Mouse (Mus musculus) regulatory T cell (primary cell): ENCODE data around the gene Apeh.

Source experiments
- in situ Hi-C: fragments of 300-600 bp; cut with MboI, MseI; formaldehyde crosslinking; loops from one replicate; pipeline ENCODE4 v1.15.1; 2025; ENCODE audit warnings: high pct_unique_total_duplicates

The Apeh gene

DNA sequence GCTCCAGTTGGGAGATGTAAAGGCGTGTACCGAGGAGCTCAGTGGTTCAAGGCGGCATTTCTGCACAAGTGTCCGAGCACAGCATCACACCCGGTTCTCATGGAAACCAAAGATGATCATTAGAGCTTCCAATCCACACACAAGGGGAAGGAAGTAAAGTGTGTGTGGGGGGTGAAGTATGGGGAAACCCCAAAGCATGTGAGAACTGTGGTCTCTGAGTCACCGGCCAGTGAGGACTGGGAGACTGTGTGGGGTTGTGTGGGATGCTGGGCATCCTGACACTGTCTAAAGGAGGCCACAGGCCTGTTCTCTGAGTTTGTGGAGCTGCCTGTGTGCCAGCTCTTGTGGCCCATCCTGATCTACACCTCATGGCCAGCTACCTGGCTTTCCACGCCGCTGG is 26.3 kb upstream of the Apeh start:
- in situ Hi-C loops = no loop called here

GRCm38 (mm10) chr9:108119891-108120411 is 25.5 kb upstream of the Apeh start:
- in situ Hi-C loops = no loop called here

DNA sequence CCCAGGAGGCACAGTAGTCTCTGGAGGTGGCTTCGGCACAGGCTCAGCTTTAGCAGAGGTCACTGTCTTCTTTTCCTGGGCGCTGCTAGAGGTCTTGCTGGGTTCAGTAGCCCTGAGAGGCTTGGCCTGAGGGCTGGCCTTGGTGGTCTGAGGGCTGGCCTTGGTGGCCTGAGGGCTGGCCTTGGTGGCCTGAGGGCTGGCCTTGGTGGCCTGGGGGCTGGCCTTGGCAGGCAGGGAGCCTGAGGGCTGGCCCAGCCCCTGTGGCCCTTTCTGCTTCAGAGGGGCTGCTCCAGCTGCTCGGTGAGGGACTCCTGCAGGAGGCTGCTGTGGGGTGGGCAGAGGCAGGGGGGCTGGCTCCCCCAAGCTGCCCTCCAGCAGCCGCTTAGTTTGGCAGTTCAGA is 22.7 kb upstream of the Apeh start:
- in situ Hi-C loops = no loop called here

DNA sequence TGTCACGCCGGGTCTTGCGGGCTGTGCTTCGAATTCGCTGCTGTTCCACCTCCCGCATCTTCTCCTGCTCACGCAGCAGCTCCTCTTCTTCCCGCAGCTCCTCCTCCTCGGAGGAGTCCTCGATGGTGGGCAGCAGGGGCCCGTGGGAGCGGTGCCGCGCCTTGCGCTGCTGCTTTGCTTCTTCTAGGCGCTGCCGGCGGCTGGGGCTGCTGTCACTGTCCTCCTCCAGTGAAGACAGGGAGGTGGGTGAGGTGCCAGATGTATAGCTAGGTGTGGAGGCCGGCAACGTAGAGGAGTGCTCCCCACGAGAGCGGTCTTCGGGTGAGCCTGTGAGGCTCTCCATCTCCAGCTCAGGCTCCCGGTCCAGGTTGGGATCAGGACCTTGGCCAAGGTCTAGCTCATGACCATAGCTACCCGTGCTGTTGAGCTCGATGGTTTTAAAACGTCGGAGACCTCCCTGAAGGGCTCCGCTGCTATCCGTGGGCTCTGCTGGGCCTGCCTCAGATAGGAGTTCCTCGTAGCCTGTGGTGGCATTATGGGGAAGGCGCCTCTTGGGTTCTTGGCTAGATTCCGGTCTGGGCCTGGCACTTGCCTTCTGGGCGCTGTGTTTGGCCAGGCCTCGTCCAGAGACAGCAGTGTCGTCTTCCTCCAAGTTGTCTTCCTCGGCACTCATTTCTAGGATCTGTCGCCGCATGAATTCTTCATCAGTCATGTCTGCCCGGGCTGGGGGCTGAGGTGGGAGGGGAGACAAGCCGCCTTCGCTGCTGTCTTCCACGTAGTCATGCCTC is 21.1 kb upstream of the Apeh start:
- in situ Hi-C loops = no loop called here

GRCm38 (mm10) chr9:108112719-108113340 is 18.4 kb upstream of the Apeh start:
- in situ Hi-C loops = no loop called here

GRCm38 (mm10) chr9:108111593-108112121 is 17.3 kb upstream of the Apeh start:
- in situ Hi-C loops = no loop called here

DNA sequence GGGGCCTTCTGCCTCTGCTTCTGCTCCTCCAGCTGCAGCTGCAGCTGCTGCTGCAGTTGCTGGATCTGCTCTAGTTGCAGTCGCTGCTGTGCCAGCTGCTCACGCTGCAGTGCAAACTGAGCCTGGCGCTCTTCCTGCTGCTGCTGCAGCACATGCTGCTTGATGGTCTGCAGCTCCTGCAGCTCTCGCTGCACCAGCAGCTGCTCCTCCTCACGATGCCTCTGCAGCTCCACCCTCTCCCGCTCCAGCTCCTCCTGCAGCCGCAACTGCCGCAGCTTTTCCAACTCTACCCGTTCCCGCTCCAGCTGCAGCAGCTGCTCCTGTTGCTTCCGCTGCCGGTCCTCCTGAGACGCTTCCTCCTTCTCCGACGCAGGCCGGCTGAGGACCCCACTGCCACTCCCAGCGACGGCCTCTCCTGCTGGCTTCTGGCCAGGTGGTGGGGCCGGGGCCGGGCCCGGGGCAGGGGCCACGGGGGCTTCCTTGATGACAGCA is 16.7 kb upstream of the Apeh start:
- in situ Hi-C loops = no loop called here

- in situ Hi-C loops = no loop called here
Observed at GRCm38 (mm10) chr9:108110160-108110559, 15.8 kb upstream of the Apeh start.

DNA sequence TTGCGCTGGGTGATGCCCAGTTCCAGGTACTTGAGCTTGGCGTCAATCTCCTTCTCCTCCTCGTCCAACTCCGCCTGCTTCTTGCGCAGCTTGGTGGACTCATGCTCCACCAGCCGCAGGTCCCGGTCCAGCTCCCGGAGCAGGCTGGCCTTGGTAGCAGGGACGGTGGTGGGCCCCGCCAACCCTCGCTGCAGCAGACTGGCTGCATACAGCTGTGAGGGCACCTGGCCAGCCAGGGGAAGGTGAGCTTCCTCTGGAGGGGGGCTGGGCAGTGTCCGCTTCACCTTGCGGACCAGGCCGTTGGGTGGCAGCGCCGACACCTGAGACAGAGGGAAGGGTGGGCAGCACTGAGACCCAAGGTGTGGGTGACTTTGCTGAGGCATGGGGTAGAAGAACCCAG is 13.5 kb upstream of the Apeh start:
- in situ Hi-C loops = no loop called here

DNA sequence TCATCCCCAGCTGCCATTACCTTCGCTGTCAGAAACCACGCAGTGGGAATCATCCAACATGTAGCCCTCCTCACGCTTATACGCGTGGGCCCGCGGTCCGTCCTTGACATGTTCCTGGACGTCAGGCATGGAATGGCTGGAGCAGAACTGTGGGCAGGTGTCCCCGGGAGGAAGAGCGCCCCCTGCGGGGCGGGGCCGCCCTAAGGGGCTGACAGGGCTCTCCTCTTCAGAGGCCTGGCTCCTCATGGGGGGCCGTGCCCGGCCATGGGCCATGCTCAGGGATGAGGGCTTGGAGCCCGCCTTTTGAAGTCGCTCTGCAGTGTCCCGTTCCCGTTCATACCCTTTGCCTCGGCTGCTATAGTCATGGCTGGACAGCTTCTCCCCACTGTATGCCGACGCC is 11.7 kb upstream of the Apeh start:
- in situ Hi-C loops = no loop called here

DNA sequence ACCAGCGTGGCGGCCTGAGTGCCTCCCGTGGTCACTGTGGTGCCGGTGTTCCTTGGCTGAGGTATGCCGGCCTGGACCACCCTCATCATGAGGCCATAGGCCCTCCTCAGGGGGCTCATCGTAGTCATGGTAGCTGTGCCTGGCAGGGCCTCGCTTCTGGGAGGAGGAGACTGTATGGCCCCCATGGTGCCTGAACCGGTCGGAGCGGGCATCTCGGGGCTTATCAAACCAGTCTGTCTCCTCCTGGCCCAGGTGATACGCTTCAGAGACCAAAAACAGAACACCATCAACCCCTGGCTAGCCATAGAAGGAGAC is 11.1 kb upstream of the Apeh start:
- in situ Hi-C loops = no loop called here

DNA sequence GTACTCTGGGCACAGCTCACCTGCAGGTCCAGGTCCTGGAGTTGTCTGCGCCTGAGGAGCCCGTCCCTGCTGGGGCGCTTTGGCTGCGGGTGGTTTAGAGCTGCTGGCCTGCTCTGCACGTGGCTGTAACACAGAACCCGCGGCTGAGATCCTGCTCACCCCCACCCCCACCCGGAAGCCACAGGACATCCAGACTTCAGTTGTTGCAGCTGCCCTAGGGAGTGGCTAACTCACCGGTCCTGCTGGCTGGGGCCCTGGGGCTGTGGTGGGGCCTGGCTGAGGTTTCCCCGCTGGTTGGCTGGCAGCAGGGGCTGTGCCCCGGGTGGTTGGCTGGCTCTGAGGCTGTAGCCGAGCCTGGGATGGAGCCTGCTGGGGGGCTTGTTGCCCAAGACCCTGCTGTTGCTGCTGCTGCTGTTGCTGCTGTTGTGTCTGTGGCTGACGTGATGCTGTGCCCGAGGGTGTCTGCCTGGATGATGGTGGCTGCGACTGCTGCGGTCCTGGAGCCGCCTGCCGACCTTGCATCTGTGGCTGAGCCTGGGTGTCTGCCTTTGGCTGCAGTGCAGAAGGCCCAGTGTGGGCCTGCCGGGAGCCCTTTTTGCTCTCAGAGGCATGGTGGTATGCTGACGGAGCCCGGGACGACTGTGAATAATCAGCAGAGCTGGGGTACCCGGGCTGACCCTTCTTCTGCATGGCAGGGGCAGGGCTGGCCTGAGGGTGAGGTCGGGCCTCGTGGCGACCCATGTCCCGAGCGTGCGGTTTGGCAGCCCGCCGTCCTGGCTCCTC is 10.6 kb upstream of the Apeh start:
- in situ Hi-C loops = no loop called here

DNA sequence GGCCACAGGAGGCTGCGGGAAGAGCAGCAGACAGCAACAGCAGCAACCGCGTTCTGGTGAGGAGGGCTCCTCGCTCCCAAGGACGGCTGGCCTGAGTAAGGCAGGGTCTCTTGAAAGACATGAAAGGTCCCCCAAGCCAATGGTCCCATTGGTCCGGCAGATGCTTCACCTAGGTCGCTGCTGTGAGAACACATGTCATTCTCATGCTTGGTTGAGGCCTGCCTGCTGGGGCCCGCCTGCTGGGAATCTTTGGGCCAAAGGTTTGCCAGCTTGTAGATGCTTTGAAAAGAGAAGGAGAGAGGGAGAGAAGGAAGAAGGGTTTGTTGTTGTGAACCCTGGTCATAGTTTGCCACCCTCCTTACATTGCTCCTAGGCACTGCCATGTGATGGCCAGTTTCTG is 5.2 kb upstream of the Apeh start:
- in situ Hi-C loops = loop anchor here (5.0 kb wide), 1 partner anchor 103 kb away; no protein-coding TSS in a partner anchor

DNA sequence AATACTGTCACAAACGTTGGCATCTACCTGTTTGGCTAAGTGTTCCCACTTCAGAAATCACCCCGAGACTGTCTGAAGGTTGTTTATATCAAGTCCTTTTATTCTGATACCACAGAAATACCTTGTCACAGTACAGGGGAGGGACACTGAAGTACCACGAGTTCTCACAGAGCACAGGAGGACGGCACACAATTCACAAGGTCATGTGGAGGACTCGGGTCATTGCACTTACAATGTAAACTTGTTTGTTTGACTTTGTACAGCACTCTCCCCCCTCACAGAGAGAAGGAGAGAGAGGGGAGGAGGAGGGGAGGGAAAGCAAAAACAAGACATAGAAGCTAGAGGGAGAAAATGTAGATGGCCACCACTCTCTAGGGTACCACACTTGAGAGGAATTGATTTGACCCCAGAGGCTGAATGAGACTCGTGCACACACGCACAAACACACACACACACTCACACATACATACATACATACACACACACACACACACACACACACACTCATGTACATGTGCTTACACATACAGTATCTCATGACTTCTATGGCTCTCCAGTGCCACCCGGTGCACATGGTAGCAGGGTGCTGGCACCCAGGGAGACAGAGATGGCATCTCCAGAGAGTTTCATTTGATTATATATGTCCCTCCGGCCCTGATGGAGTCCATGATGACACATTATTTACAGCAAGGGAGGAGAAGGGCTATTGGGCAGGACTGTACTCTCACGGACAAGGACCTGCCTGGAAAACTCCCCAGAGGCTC is 1.7 kb upstream of the Apeh start:
- in situ Hi-C loops = loop anchor here (5.0 kb wide), 1 partner anchor 106 kb away; no protein-coding TSS in a partner anchor

DNA sequence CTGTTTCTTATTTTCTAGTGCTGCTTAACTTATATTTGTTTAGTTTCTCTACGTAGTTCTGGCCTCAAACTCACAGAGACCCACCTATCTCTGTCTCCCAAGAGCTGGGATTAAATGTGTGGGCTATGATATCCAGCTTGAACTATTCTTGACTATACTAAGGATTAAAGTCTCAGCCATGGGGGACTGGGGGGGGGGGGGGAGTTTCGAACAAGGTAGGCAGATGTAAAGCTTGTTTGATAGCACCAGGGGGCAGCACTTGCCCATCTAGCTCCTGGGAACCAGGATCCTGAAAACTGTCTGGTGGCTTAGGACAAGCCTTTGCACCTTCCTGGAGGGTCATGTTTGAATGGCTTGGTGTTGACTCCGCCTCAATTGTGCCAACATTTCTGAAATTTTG is 1.1 kb upstream of the Apeh start:
- in situ Hi-C loops = loop anchor here (5.0 kb wide), 1 partner anchor 107 kb away; no protein-coding TSS in a partner anchor

DNA sequence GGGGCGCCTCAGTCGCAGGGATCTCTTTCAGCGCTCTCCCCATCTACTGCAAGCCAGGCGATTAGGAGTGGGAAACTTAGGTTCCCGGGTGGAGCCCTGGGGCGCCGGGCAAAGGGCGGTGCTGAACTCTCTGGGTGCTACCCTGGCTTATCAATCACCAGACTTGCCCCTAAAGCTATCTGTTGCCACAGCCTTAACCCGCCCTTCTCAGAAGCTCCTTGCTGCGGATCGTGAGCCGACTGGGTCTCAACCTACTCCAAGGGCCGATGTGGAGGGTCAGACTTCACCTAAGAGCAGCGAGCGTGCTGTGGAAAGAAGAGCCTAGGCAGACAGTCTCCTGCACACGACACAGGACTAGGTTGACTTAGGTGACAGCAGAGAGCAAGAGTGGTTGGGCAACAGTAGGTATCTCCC is 599 bp upstream of the Apeh start:
- in situ Hi-C loops = loop anchor here (5.0 kb wide), 1 partner anchor 107 kb away; no protein-coding TSS in a partner anchor

DNA sequence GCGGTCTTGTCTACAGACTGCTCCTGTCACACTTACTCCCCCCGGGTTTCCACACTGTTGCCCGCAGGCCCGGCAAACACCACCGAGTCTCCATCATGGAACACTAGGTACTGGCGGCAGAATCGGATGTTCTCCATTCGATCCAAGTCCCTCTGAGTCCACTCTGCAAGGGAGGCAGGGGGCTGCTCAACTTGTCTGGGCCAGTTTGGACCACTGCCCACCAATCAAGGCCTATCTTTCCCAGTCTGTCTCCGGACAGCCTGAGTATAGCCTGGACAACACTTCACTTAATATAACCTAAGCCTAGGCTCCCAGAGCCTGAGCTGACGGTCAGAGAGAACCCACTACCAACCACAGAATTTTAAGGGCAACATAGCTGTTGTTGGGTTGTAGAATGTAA is 820 bp downstream of the Apeh start:
- in situ Hi-C loops = no loop called here

DNA sequence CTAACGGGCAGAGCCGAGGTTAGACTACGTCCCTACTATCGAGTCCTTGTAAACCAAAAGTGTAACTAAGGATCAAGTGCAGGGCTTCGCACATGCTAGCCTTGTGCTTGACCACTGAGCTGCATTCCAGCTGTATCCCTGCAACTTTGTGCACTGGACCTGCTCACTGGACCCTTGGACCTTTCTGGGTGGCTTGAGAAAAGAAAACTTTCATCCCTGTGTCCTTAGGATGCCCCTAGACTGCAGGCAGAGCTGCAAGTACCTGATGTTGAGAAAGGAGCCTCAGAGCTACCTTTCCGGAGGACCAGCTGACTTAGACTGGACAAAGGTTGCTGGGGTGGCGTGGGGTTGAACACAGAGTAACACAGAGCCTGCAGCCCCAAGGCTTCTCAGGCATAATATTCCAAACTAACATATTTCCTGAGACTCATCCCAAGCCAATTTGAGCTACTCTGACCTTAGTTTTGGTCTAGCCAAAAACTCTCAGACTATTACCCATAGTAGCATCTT is 3.7 kb downstream of the Apeh start:
- in situ Hi-C loops = no loop called here

DNA sequence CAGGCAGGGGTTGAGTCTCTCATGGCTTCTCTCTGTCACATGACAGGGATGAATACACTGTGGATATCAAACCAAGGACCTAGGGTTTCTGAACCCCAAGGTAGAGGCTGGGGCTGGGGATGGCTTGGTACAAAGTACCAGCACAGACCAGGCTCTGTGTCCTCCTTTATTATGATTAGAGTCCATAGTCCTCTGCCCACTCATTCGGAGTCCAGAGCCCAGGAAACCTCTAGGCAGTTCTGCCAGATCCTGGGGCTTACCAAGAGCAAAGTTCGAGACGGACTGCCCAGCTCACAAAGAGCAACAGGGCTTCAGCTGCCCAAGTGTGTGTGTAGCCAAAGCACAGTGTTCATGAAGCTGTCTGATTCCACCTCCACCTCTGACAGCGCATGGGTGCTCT is 9.1 kb downstream of the Apeh start:
- in situ Hi-C loops = no loop called here

DNA sequence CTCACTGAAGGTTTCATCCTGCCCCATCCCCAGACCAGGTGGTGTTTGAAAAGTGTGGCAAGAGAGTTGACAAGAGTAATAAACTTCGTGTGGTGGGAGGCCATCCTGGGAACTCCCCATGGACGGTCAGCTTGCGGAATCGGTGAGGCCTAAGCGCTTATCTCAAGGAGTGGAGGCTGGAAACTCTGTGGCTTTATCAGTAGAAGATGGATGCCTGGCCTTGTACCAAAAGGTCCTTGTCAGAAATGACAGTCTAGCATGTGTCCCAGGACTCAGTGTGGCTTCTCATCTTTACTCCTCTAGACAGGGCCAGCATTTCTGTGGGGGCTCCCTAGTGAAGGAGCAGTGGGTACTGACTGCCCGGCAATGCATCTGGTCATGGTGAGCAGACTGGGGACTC is 10.8 kb downstream of the Apeh start:
- in situ Hi-C loops = no loop called here

GRCm38 (mm10) chr9:108082988-108083431 is 11.4 kb downstream of the Apeh start, which contains the start of gene Rnf123:
Gene Rnf123, minus strand, starts transcription at chr9:108083346.
- in situ Hi-C loops = no loop called here
